ENCODE assay signal across 11 mouse cellular contexts in genomic region chr4:139220978-139221377, GRCm38 (mm10). TPM values are rescaled to one million over a fixed set of nuclear protein-coding genes. Genes with fewer than 3 reads are reported as not detected.
DNase-seq lines count a peak whose midpoint lies in the region; ATAC-seq and TF ChIP-seq lines count a peak whose summit lies in the region.
"Had no signal": no experiment of that assay in that cellular context is flagged by ENCODE, and none has a peak within 500 bp of the region (broad histone marks: within the 10 kb centered on the region; RNA-seq: fewer than 3 reads in every experiment).

No protein-coding gene starts in this region.

- no peak overlapping the region for H3K4me3 ChIP-seq in intestine, postnatal 0 days (ENCODE audit: low read depth, low read length)
- H3K4me3 ChIP-seq in intestine, embryonic 16.5 days (ENCODE audit: low read length), result no peak overlapping the region
- no peak overlapping the region for H3K4me3 ChIP-seq in forebrain, embryonic 14.5 days (ENCODE audit: low read depth, low read length)
- H3K4me3 ChIP-seq: limb, embryonic 15.5 days; neural tube, embryonic 13.5 days; stomach, embryonic 15.5 days had no signal

- H3K9me3 ChIP-seq in intestine, postnatal 0 days (ENCODE audit: control insufficient read depth), result no peaks in the 10 kb centered on the region
- H3K9me3 ChIP-seq in intestine, embryonic 16.5 days (ENCODE audit: control insufficient read depth, low read length), result no peaks in the 10 kb centered on the region
- no peaks in the 10 kb centered on the region for H3K9me3 ChIP-seq in forebrain, embryonic 14.5 days (replicated peaks; ENCODE audit: control insufficient read depth, low read length)
- H3K9me3 ChIP-seq: limb, embryonic 15.5 days; neural tube, embryonic 13.5 days; stomach, embryonic 15.5 days had no signal

- DNase-seq in urinary bladder, postnatal 14 days (ENCODE audit: low spot score), result peak; percentile 56
- no peak for DNase-seq in urinary bladder, postnatal 10 days (ENCODE audit: low spot score)
- peak; percentile 71 to 76 for DNase-seq in kidney, postnatal 4 days
- DNase-seq in MN1 (ENCODE audit: low spot score), result no peak
- DNase-seq in forebrain, embryonic 14.5 days (ENCODE audit: low spot score), result no peak
- DNase-seq: gastrocnemius, postnatal 36 days had no signal

- H3K4me2 ChIP-seq in intestine, postnatal 0 days (replicated peaks; ENCODE audit: low read depth), result no peak overlapping the region
- H3K4me2 ChIP-seq in intestine, embryonic 16.5 days (ENCODE audit: low read depth, low read length), result no peak overlapping the region
- no peak overlapping the region for H3K4me2 ChIP-seq in forebrain, embryonic 14.5 days (ENCODE audit: low read length)
- H3K4me2 ChIP-seq: limb, embryonic 15.5 days; neural tube, embryonic 13.5 days; stomach, embryonic 15.5 days had no signal

- no peak overlapping the region for H3K9ac ChIP-seq in intestine, postnatal 0 days (ENCODE audit: low read depth, low read length)
- no peak overlapping the region for H3K9ac ChIP-seq in intestine, embryonic 16.5 days (ENCODE audit: low read depth, low read length)
- H3K9ac ChIP-seq in forebrain, embryonic 14.5 days (ENCODE audit: low read length), result no peak overlapping the region
- H3K9ac ChIP-seq: limb, embryonic 15.5 days; neural tube, embryonic 13.5 days; stomach, embryonic 15.5 days had no signal

- TF ChIP-seq CTCF in intestine, postnatal 0 days (IDR thresholded peaks at IDR 0.05; ENCODE audit: low read depth), result peak; percentile 71

- H3K27ac ChIP-seq in intestine, postnatal 0 days (ENCODE audit: low read depth, low read length), result no peak overlapping the region
- H3K27ac ChIP-seq in intestine, embryonic 16.5 days (ENCODE audit: low read length), result no peak overlapping the region
- H3K27ac ChIP-seq in forebrain, embryonic 14.5 days (ENCODE audit: low read depth, low read length), result no peak overlapping the region
- H3K27ac ChIP-seq: limb, embryonic 15.5 days; neural tube, embryonic 13.5 days; stomach, embryonic 15.5 days had no signal

- no peak for ATAC-seq in intestine, postnatal 0 days
- ATAC-seq in intestine, embryonic 16.5 days, result no peak
- ATAC-seq in forebrain, embryonic 14.5 days, result no peak

- H3K27me3 ChIP-seq in intestine, postnatal 0 days (replicated peaks; ENCODE audit: control insufficient read depth, insufficient read depth, low read length), result no peaks in the 10 kb centered on the region
- no peaks in the 10 kb centered on the region for H3K27me3 ChIP-seq in intestine, embryonic 16.5 days (replicated peaks; ENCODE audit: control insufficient read depth, insufficient read depth, low read length)
- no peaks in the 10 kb centered on the region for H3K27me3 ChIP-seq in forebrain, embryonic 14.5 days (replicated peaks; ENCODE audit: control insufficient read depth, insufficient read depth, low read length)
- H3K27me3 ChIP-seq: limb, embryonic 15.5 days; neural tube, embryonic 13.5 days; stomach, embryonic 15.5 days had no signal

- no peaks in the 10 kb centered on the region; the same call in 1 of the 2 replicates for H3K4me1 ChIP-seq in intestine, postnatal 0 days (replicated peaks; ENCODE audit: control insufficient read depth, insufficient read depth, low read length)
- peaks cover 18% of the 10 kb centered on the region for H3K4me1 ChIP-seq in intestine, embryonic 16.5 days (ENCODE audit: control insufficient read depth, insufficient read depth, low read length)
- no peaks in the 10 kb centered on the region for H3K4me1 ChIP-seq in forebrain, embryonic 14.5 days (ENCODE audit: control insufficient read depth, insufficient read depth, low read length)

- peaks cover 7% of the 10 kb centered on the region for H3K36me3 ChIP-seq in intestine, postnatal 0 days (ENCODE audit: control insufficient read depth, insufficient read depth)
- no peaks in the 10 kb centered on the region for H3K36me3 ChIP-seq in intestine, embryonic 16.5 days (ENCODE audit: control insufficient read depth, insufficient read depth, low read length)
- H3K36me3 ChIP-seq in forebrain, embryonic 14.5 days (ENCODE audit: control insufficient read depth, insufficient read depth, low read length), result peaks cover 3% of the 10 kb centered on the region; the same call in 1 of the 2 replicates

- 95% methylated on average over 4 of the region's 4 CpGs for WGBS in intestine, postnatal 0 days
- WGBS in intestine, embryonic 16.5 days, result 92% methylated on average over 4 of the region's 4 CpGs
- WGBS in forebrain, embryonic 14.5 days, result 95% methylated on average over 4 of the region's 4 CpGs

RNA-seq across cellular contexts. Expression of gene Capzb, which starts 28.3 kb away (rescaled TPM):
- 299 and 306 TPM in 2 replicates for polyA plus RNA-seq in intestine, postnatal 0 days (2015; fragmentation: Nextera tagmentation; extraction: Ambion mirVana)
- 440 and 454 TPM in 2 replicates for polyA plus RNA-seq in intestine, embryonic 16.5 days (2015; fragmentation: Nextera tagmentation; extraction: Ambion mirVana)
- 272 and 278 TPM in 2 replicates for polyA plus RNA-seq in forebrain, embryonic 14.5 days (2014; fragmentation: Nextera tagmentation; extraction: Ambion mirVana)

Comparison
In these comparisons a context has a peak if more than half of its experiments do, and no peak if none do; other contexts are left out.
1. DNase-seq: peak in urinary bladder, postnatal 14 days (single experiment) and kidney, postnatal 4 days (2 of 2); none in urinary bladder, postnatal 10 days (single experiment), MN1 (single experiment) and forebrain, embryonic 14.5 days (single experiment).